Mouse (Mus musculus): Measurements from ENCODE around the gene Ctbs. TPM values are rescaled to one million over a fixed set of nuclear protein-coding genes. Genes with fewer than 3 reads are reported as not detected.

Ctbs gene
- polyA plus RNA-seq, 1 experiment = 1.6 TPM

- Histone ChIP-seq H3K27me3 (ENCODE audit: control insufficient read depth, insufficient read depth, low read length) (no peaks in the 10 kb centered on the region), H3K4me3 (ENCODE audit: control insufficient read depth, low read depth, low read length) (no peak overlapping the region), H3K27ac (ENCODE audit: control insufficient read depth, insufficient read depth, low read depth, low read length) (no peak overlapping the region), H3K4me1 (ENCODE audit: control insufficient read depth, insufficient read depth, low read length) (peaks cover 13% of the 10 kb centered on the region), H3K36me3 (ENCODE audit: control insufficient read depth, insufficient read depth, low read length) (no peaks in the 10 kb centered on the region)
- no peak for TF ChIP-seq CTCF (IDR thresholded peaks at IDR 0.05; ENCODE audit: control insufficient read depth, insufficient read depth, insufficient replicate concordance, low read depth, low read length)
- TF ChIP-seq POLR2A (IDR thresholded peaks at IDR 0.05; ENCODE audit: control insufficient read depth, low read depth, low read length) = no peak
These were observed 1.8 kb downstream of the Ctbs start for GRCm38 (mm10) chr3:146451375-146451774.

GRCm38 (mm10) chr3:146462939-146463338 is 13.3 kb downstream of the Ctbs start:
- Histone ChIP-seq H3K4me3 (ENCODE audit: control insufficient read depth, low read depth, low read length) (no peak overlapping the region), H3K36me3 (ENCODE audit: control insufficient read depth, insufficient read depth, low read length) (no peaks in the 10 kb centered on the region; the same call in none of the 2 replicates), H3K27me3 (ENCODE audit: control insufficient read depth, insufficient read depth, low read length) (no peaks in the 10 kb centered on the region), H3K4me1 (ENCODE audit: control insufficient read depth, insufficient read depth, low read length) (no peaks in the 10 kb centered on the region), H3K27ac (ENCODE audit: control insufficient read depth, insufficient read depth, low read depth, low read length) (no peak overlapping the region)
- TF ChIP-seq POLR2A (IDR thresholded peaks at IDR 0.05; ENCODE audit: control insufficient read depth, low read depth, low read length) = no peak
- no peak for TF ChIP-seq CTCF (IDR thresholded peaks at IDR 0.05; ENCODE audit: control insufficient read depth, insufficient read depth, insufficient replicate concordance, low read depth, low read length)

GRCm38 (mm10) chr3:146469226-146469625 is 19.6 kb downstream of the Ctbs start:
- Histone ChIP-seq H3K4me1 (ENCODE audit: control insufficient read depth, insufficient read depth, low read length) (no peaks in the 10 kb centered on the region), H3K27ac (ENCODE audit: control insufficient read depth, insufficient read depth, low read depth, low read length) (no peak overlapping the region), H3K36me3 (ENCODE audit: control insufficient read depth, insufficient read depth, low read length) (no peaks in the 10 kb centered on the region; the same call in 1 of the 2 replicates), H3K4me3 (ENCODE audit: control insufficient read depth, low read depth, low read length) (no peak overlapping the region), H3K27me3 (ENCODE audit: control insufficient read depth, insufficient read depth, low read length) (no peaks in the 10 kb centered on the region)
- no peak for TF ChIP-seq CTCF (IDR thresholded peaks at IDR 0.05; ENCODE audit: control insufficient read depth, insufficient read depth, insufficient replicate concordance, low read depth, low read length)
- no peak for TF ChIP-seq POLR2A (IDR thresholded peaks at IDR 0.05; ENCODE audit: control insufficient read depth, low read depth, low read length)

- Histone ChIP-seq H3K4me1 (ENCODE audit: control insufficient read depth, insufficient read depth, low read length) (no peaks in the 10 kb centered on the region), H3K27ac (ENCODE audit: control insufficient read depth, insufficient read depth, low read depth, low read length) (no peak overlapping the region), H3K4me3 (ENCODE audit: control insufficient read depth, low read depth, low read length) (no peak overlapping the region), H3K36me3 (ENCODE audit: control insufficient read depth, insufficient read depth, low read length) (no peaks in the 10 kb centered on the region; the same call in 1 of the 2 replicates), H3K27me3 (ENCODE audit: control insufficient read depth, insufficient read depth, low read length) (no peaks in the 10 kb centered on the region)
- TF ChIP-seq CTCF (IDR thresholded peaks at IDR 0.05; ENCODE audit: control insufficient read depth, insufficient read depth, insufficient replicate concordance, low read depth, low read length) = no peak
These were observed 23.1 kb downstream of the Ctbs start for GRCm38 (mm10) chr3:146472657-146473056.

GRCm38 (mm10) chr3:146473741-146474140 is 24.1 kb downstream of the Ctbs start:
- H3K36me3 ChIP-seq (ENCODE audit: control insufficient read depth, insufficient read depth, low read length) = no peaks in the 10 kb centered on the region; the same call in 1 of the 2 replicates
- TF ChIP-seq POLR2A (IDR thresholded peaks at IDR 0.05; ENCODE audit: control insufficient read depth, low read depth, low read length) (no peak), CTCF (IDR thresholded peaks at IDR 0.05; ENCODE audit: control insufficient read depth, insufficient read depth, insufficient replicate concordance, low read depth, low read length) (no peak)
- H3K4me1 ChIP-seq (ENCODE audit: control insufficient read depth, insufficient read depth, low read length) = no peaks in the 10 kb centered on the region
- H3K27ac ChIP-seq (ENCODE audit: control insufficient read depth, insufficient read depth, low read depth, low read length) = no peak overlapping the region
- H3K27me3 ChIP-seq (ENCODE audit: control insufficient read depth, insufficient read depth, low read length) = no peaks in the 10 kb centered on the region
- no peak overlapping the region for H3K4me3 ChIP-seq (ENCODE audit: control insufficient read depth, low read depth, low read length)

- no peak for TF ChIP-seq POLR2A (IDR thresholded peaks at IDR 0.05; ENCODE audit: control insufficient read depth, low read depth, low read length)
- TF ChIP-seq CTCF (IDR thresholded peaks at IDR 0.05; ENCODE audit: control insufficient read depth, insufficient read depth, insufficient replicate concordance, low read depth, low read length) = no peak
- H3K36me3 ChIP-seq (ENCODE audit: control insufficient read depth, insufficient read depth, low read length) = no peaks in the 10 kb centered on the region; the same call in 1 of the 2 replicates
- no peak overlapping the region for H3K27ac ChIP-seq (ENCODE audit: control insufficient read depth, insufficient read depth, low read depth, low read length)
- H3K4me1 ChIP-seq (ENCODE audit: control insufficient read depth, insufficient read depth, low read length) = no peaks in the 10 kb centered on the region
- no peaks in the 10 kb centered on the region for H3K27me3 ChIP-seq (ENCODE audit: control insufficient read depth, insufficient read depth, low read length)
- no peak overlapping the region for H3K4me3 ChIP-seq (ENCODE audit: control insufficient read depth, low read depth, low read length)
These were observed 24.8 kb downstream of the Ctbs start for GRCm38 (mm10) chr3:146474428-146474827.

GRCm38 (mm10) chr3:146482044-146482443 is 32.4 kb downstream of the Ctbs start:
- Histone ChIP-seq H3K27me3 (ENCODE audit: control insufficient read depth, insufficient read depth, low read length) (no peaks in the 10 kb centered on the region), H3K4me3 (ENCODE audit: control insufficient read depth, low read depth, low read length) (no peak overlapping the region), H3K4me1 (ENCODE audit: control insufficient read depth, insufficient read depth, low read length) (no peaks in the 10 kb centered on the region), H3K36me3 (ENCODE audit: control insufficient read depth, insufficient read depth, low read length) (0 out of 2 replicates have a peak, but pooled peaks cover 1% of the 10 kb centered on the region), H3K27ac (ENCODE audit: control insufficient read depth, insufficient read depth, low read depth, low read length) (no peak overlapping the region)
- TF ChIP-seq POLR2A (IDR thresholded peaks at IDR 0.05; ENCODE audit: control insufficient read depth, low read depth, low read length) = no peak
- TF ChIP-seq CTCF (IDR thresholded peaks at IDR 0.05; ENCODE audit: control insufficient read depth, insufficient read depth, insufficient replicate concordance, low read depth, low read length) = no peak

GRCm38 (mm10) chr3:146486464-146486863 is 36.9 kb downstream of the Ctbs start:
- Histone ChIP-seq H3K4me1 (ENCODE audit: control insufficient read depth, insufficient read depth, low read length) (no peaks in the 10 kb centered on the region), H3K27me3 (ENCODE audit: control insufficient read depth, insufficient read depth, low read length) (no peaks in the 10 kb centered on the region), H3K36me3 (ENCODE audit: control insufficient read depth, insufficient read depth, low read length) (0 out of 2 replicates have a peak, but pooled peaks cover 1% of the 10 kb centered on the region), H3K27ac (ENCODE audit: control insufficient read depth, insufficient read depth, low read depth, low read length) (no peak overlapping the region), H3K4me3 (ENCODE audit: control insufficient read depth, low read depth, low read length) (no peak overlapping the region)
- no peak for TF ChIP-seq CTCF (IDR thresholded peaks at IDR 0.05; ENCODE audit: control insufficient read depth, insufficient read depth, insufficient replicate concordance, low read depth, low read length)
- no peak for TF ChIP-seq POLR2A (IDR thresholded peaks at IDR 0.05; ENCODE audit: control insufficient read depth, low read depth, low read length)
